ENCODE assay signal across 7 mouse cellular contexts in genomic region chr1:164316697-164317096, GRCm38 (mm10). TPM values are rescaled to one million over a fixed set of nuclear protein-coding genes. Genes with fewer than 3 reads are reported as not detected.
DNase-seq lines count a peak whose midpoint lies in the region; ATAC-seq and TF ChIP-seq lines count a peak whose summit lies in the region.

No protein-coding gene starts in this region.

- no peak overlapping the region for H3K27ac ChIP-seq in ES-E14 (ENCODE audit: insufficient read depth, low read depth, low read length, poor library complexity, severe bottlenecking)

- peak; percentile 59 for DNase-seq in ES-E14 (ENCODE audit: low read depth, low spot score)
- peak; percentile 75 to 80 for DNase-seq in adrenal gland, adult 18-20 months (ENCODE audit: low spot score in 2 of 2)
- peak; percentile 89 for DNase-seq in embryo, embryonic 10 days (ENCODE audit: low spot score)
- peak; percentile 30 to 55 for DNase-seq in gastrocnemius, postnatal 36 days
- DNase-seq in layer of hippocampus, adult 9-11 months = peak; percentile 55
- peak; percentile 68 for DNase-seq in right cerebral cortex, postnatal 25 days

- no peaks in the 10 kb centered on the region; the same call in none of the 2 replicates for H3K36me3 ChIP-seq in ES-E14 (ENCODE audit: control insufficient read depth, insufficient read depth, low read length, poor library complexity, severe bottlenecking)

- peaks cover 0 to 8% of the 10 kb centered on the region in 2 experiments; a peak in 1 of 4 replicates for H3K4me1 ChIP-seq in ES-E14 (ENCODE audit: control insufficient read depth in 2 of 2, insufficient read depth in 2 of 2, low read length in 2 of 2, poor library complexity in 1 of 2)

- H3K9ac ChIP-seq in ES-E14 (ENCODE audit: insufficient read depth, low read depth, low read length, poor library complexity, severe bottlenecking) = no peak overlapping the region

- H3K9me3 ChIP-seq in ES-E14 (ENCODE audit: control insufficient read depth, insufficient read depth, low read depth, low read length) = no peaks in the 10 kb centered on the region

- ATAC-seq in megakaryocyte progenitor cell, adult 5-6 weeks (replicated peaks; ENCODE audit: poor library complexity) = peak; percentile 87

- H3K4me3 ChIP-seq in ES-E14 (ENCODE audit: insufficient read depth in 1 of 2, low read depth in 1 of 2, low read length in 2 of 2, poor library complexity in 1 of 2, severe bottlenecking in 1 of 2) = no peak overlapping the region

- in situ Hi-C loops in ES-E14 (cut with MboI; ENCODE audit: low sequenced_read_pairs in 2 of 2, unreplicated experiment in 2 of 2) = no loop called here

- intact Hi-C loops in gastrocnemius, postnatal 36 days (cut with DNase I) = loop anchor here (2.0 to 10.0 kb wide), 4 partner anchors 588 to 998 kb away; no protein-coding TSS in a partner anchor

TF ChIP-seq in ES-E14, 5 proteins besides CTCF, POLR2A, EP300 and RAD21:
- TF ChIP-seq CHD2 (IDR thresholded peaks at IDR 0.05; ENCODE audit: low read depth, low read length) (no peak), ZNF384 (IDR thresholded peaks at IDR 0.05; ENCODE audit: low read depth, low read length) (no peak), HCFC1 (IDR thresholded peaks at IDR 0.05; ENCODE audit: borderline replicate concordance, insufficient read depth, low read length) (no peak), ZC3H11A (IDR thresholded peaks at IDR 0.05; ENCODE audit: borderline replicate concordance, low read depth, low read length) (peak; percentile 62), MAFK (IDR thresholded peaks at IDR 0.05; ENCODE audit: insufficient read depth, low read depth, low read length) (peak; percentile 80)

RNA-seq across cellular contexts. Expression of gene Blzf1, which starts 9.4 kb away (rescaled TPM):
- total RNA-seq in ES-E14 (2012; rRNA removed) = 16.5 and 21.2 TPM in 2 replicates
- total RNA-seq in adrenal gland, adult 18-20 months (2021) = 10 to 100 TPM; 23.1 to 26.9 TPM
- 10 to 100 TPM; 20.1 to 24.5 TPM for total RNA-seq in gastrocnemius, postnatal 36 days (2021)
- 26.7 and 27.8 TPM in 2 replicates for total RNA-seq in megakaryocyte progenitor cell, adult 5-6 weeks (2015)
- 54.7 and 62.6 TPM in 2 replicates for total RNA-seq in megakaryocyte progenitor cell, adult 5-6 weeks (2017)

RNA-seq across cellular contexts. Expression of gene Nme7, which starts 12.8 kb away (rescaled TPM):
- 28.3 and 32.8 TPM in 2 replicates for total RNA-seq in ES-E14 (2012; rRNA removed)
- 10 to 100 TPM; 11.4 to 11.9 TPM for total RNA-seq in adrenal gland, adult 18-20 months (2021)
- total RNA-seq in gastrocnemius, postnatal 36 days (2021) = 1 to 10 TPM; 2.1 TPM
- total RNA-seq in megakaryocyte progenitor cell, adult 5-6 weeks (2015) = 21.3 TPM in 2 replicates
- total RNA-seq in megakaryocyte progenitor cell, adult 5-6 weeks (2017) = 36.5 and 43.8 TPM in 2 replicates

RNA-seq across cellular contexts. Expression of gene Ccdc181, which starts 41.3 kb away (rescaled TPM):
- total RNA-seq in ES-E14 (2012; rRNA removed) = 3.1 and 4.1 TPM in 2 replicates
- total RNA-seq in adrenal gland, adult 18-20 months (2021) = 1 to 10 TPM; 6.7 to 6.9 TPM
- 1 to 10 TPM; 8.8 to 9.1 TPM for total RNA-seq in gastrocnemius, postnatal 36 days (2021)
- 11.8 and 13.5 TPM in 2 replicates for total RNA-seq in megakaryocyte progenitor cell, adult 5-6 weeks (2015)
- total RNA-seq in megakaryocyte progenitor cell, adult 5-6 weeks (2017) = 29.0 and 31.0 TPM in 2 replicates
